Mouse (Mus musculus): ENCODE results near the gene Meltf. TPM values are rescaled to one million over a fixed set of nuclear protein-coding genes. Genes with fewer than 3 reads are reported as not detected.

The Meltf gene
- polyA plus RNA-seq, 1 experiment from 2014 or later = 4.8 TPM

DNA sequence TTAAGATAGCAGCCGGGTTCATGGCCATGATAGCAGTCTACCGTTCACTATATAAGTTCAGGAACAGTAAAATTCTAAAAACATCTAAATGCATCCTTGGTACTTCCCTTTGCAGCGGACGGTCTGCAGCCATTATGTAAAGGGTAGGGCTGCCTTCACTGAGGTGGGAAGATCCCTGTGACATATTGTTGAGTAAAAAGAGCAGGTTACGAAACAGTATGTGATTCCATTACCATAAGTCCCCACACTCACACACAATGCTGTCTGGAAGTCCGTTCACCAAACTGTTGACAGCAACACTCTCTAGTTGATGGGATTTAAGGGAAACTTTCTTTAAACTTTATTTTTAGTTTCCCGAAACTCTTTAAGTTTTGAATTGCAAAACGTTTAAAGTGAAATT, 24.6 kb downstream of the Meltf start:
- WGBS = 83% methylated on average over 8 of the region's 8 CpGs
- H3K9ac ChIP-seq (ENCODE audit: low read length) = no peak overlapping the region
- no peaks in the 10 kb centered on the region for H3K36me3 ChIP-seq (ENCODE audit: control insufficient read depth, insufficient read depth, low read length)
- peaks cover 4% of the 10 kb centered on the region; the same call in 1 of the 2 replicates for H3K9me3 ChIP-seq (replicated peaks; ENCODE audit: control insufficient read depth, low read length)
- no peak for ATAC-seq (ENCODE audit: insufficient read depth, low FRiP score)
- H3K27me3 ChIP-seq (ENCODE audit: control insufficient read depth, insufficient read depth, low read length) = no peaks in the 10 kb centered on the region; the same call in 1 of the 2 replicates
- H3K4me3 ChIP-seq (replicated peaks; ENCODE audit: low read length) = no peak overlapping the region
- no peaks in the 10 kb centered on the region for H3K4me1 ChIP-seq (ENCODE audit: control insufficient read depth, insufficient read depth, low read length)
- no peak overlapping the region for H3K4me2 ChIP-seq (ENCODE audit: low read depth, low read length)
- H3K27ac ChIP-seq (ENCODE audit: low read length) = no peak overlapping the region

DNA sequence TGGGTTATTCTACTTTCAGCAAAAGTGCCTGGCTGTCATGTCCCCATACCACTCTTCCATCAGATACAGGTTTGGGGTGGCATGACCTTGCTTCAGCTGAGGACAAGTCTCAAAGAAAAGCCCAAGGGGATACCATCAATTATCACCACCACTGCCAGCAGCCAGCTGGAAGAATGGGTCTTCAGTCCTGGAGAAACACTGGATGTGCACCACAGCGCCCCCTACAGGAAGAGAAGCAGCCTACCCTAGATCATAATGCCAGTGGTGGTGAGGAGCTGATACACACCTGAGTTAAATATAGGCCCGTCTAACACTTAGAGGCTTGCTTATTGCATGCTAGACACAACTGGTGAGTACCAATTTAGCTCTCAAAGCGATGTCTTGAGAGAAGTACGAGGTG, 26.7 kb downstream of the Meltf start:
- Histone ChIP-seq H3K4me3 (replicated peaks; ENCODE audit: low read length) (no peak overlapping the region), H3K9me3 (replicated peaks; ENCODE audit: control insufficient read depth, low read length) (no peaks in the 10 kb centered on the region; the same call in 1 of the 2 replicates), H3K4me1 (ENCODE audit: control insufficient read depth, insufficient read depth, low read length) (no peaks in the 10 kb centered on the region), H3K27ac (ENCODE audit: low read length) (no peak overlapping the region), H3K9ac (ENCODE audit: low read length) (no peak overlapping the region), H3K27me3 (ENCODE audit: control insufficient read depth, insufficient read depth, low read length) (no peaks in the 10 kb centered on the region; the same call in 1 of the 2 replicates), H3K36me3 (ENCODE audit: control insufficient read depth, insufficient read depth, low read length) (no peaks in the 10 kb centered on the region), H3K4me2 (ENCODE audit: low read depth, low read length) (no peak overlapping the region)
- 70% methylated on average over 4 of the region's 4 CpGs for WGBS
- no peak for ATAC-seq (ENCODE audit: insufficient read depth, low FRiP score)

DNA sequence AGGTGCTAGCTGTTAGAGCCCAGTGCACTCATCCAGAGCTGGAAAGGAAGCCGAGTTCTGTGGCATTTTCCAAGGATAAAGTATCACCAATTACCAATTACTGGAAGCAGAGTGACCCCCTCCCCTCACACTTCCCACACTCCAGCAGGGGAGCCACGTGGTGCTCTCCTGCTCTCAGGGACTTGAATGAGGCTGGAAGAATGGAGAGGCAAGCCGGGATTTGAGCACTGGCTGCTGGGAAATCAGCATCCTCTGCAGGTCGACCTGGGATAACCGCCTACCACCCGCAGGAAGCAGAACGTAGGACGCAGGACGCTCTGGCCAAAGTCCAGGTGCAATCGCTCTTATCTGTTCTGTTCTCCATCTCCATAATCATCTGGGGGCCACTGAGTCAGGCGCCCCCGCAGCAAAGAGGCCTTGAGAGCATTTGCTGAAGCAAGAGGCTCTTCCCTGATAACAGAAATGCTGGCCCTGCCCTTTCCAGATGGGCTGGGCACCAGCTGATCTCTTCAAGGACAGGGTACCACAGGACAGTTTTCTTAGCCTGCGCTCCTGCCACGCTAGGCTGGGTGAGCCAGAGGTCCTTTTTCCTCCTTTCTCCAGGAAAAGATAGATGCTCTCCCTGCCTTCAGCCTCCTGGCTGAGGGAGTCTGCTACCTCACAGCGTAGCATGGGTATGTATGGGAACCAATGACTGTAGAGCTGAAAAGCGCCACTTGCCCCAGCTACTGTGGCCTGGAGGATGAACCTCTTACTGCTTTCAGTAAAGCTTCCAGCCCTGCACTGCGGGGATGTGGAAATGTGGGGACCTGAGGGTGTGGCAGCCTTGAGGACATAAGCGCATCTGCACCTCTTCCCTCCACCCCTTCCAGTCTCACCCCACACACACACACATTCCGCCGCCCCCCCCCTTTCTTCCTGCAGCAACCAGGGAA, 27.5 kb downstream of the Meltf start:
- H3K9ac ChIP-seq (ENCODE audit: low read length) = no peak overlapping the region; the same call in 1 of the 2 replicates
- H3K9me3 ChIP-seq (replicated peaks; ENCODE audit: control insufficient read depth, low read length) = no peaks in the 10 kb centered on the region
- ATAC-seq (ENCODE audit: insufficient read depth, low FRiP score) = no peak
- no peaks in the 10 kb centered on the region for H3K4me1 ChIP-seq (ENCODE audit: control insufficient read depth, insufficient read depth, low read length)
- WGBS = 31% methylated on average over 20 of the region's 20 CpGs
- no peaks in the 10 kb centered on the region for H3K36me3 ChIP-seq (ENCODE audit: control insufficient read depth, insufficient read depth, low read length)
- H3K4me3 ChIP-seq (replicated peaks; ENCODE audit: low read length) = no peak overlapping the region
- H3K27me3 ChIP-seq (ENCODE audit: control insufficient read depth, insufficient read depth, low read length) = no peaks in the 10 kb centered on the region; the same call in 1 of the 2 replicates
- peak overlapping the region; percentile 54 for H3K4me2 ChIP-seq (ENCODE audit: low read depth, low read length)
- no peak overlapping the region for H3K27ac ChIP-seq (ENCODE audit: low read length)

DNA sequence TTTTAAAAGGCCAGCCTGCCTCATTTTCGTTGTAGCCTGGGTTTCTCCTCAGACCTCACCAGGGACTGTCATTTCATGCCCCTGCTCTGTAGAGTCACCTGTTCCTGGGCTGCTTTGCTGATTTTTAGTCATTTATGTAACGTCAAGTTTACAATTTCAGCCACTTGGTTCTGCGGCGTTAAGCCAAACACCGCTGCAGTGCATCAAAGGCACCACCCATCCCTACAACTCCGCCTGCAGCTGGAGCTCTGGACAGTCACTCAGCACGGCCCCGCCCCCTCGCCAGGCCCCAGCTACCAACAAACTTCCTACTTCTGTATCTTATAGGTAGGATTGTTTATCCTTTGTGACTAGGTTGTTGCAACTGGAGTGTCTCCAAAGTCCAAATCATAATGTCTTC, 28.3 kb downstream of the Meltf start:
- H3K9me3 ChIP-seq (replicated peaks; ENCODE audit: control insufficient read depth, low read length) = no peaks in the 10 kb centered on the region
- peak; percentile 68; the same call in 1 of the 2 replicates for ATAC-seq (ENCODE audit: insufficient read depth, low FRiP score)

DNA sequence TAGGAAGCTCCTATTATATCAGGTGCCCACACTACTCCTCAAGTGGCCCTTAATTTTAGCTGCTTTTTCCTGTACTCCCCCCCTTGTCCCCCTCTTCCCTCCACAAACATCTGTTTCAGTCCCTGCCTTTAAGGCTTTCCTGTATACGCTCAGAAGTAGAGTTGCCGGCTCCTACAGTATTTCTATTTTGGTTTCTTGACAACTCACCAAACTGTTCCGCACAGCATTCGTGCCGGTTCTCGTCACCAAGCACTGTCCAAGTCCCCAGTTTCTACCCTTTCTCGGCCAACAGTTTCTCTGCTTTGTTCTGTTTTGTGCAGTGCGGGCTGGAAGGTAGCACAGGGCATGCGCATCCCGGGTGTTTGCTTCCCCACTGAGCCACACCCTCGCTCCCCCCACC, 30.3 kb downstream of the Meltf start:
- 66% methylated on average over 11 of the region's 11 CpGs for WGBS
- no peak overlapping the region for H3K9ac ChIP-seq (ENCODE audit: low read length)
- no peak for ATAC-seq (ENCODE audit: insufficient read depth, low FRiP score)
- no peaks in the 10 kb centered on the region for H3K36me3 ChIP-seq (ENCODE audit: control insufficient read depth, insufficient read depth, low read length)
- H3K4me3 ChIP-seq (replicated peaks; ENCODE audit: low read length) = no peak overlapping the region
- H3K4me2 ChIP-seq (ENCODE audit: low read depth, low read length) = no peak overlapping the region
- no peaks in the 10 kb centered on the region; the same call in 1 of the 2 replicates for H3K27me3 ChIP-seq (ENCODE audit: control insufficient read depth, insufficient read depth, low read length)
- no peaks in the 10 kb centered on the region for H3K4me1 ChIP-seq (ENCODE audit: control insufficient read depth, insufficient read depth, low read length)
- no peak overlapping the region for H3K27ac ChIP-seq (ENCODE audit: low read length)
- H3K9me3 ChIP-seq (replicated peaks; ENCODE audit: control insufficient read depth, low read length) = no peaks in the 10 kb centered on the region

More for the DNA sequence above, 28.3 kb downstream of the Meltf start:
- Histone ChIP-seq H3K36me3 (ENCODE audit: control insufficient read depth, insufficient read depth, low read length) (no peaks in the 10 kb centered on the region), H3K27ac (ENCODE audit: low read length) (no peak overlapping the region), H3K4me1 (ENCODE audit: control insufficient read depth, insufficient read depth, low read length) (no peaks in the 10 kb centered on the region), H3K27me3 (ENCODE audit: control insufficient read depth, insufficient read depth, low read length) (no peaks in the 10 kb centered on the region; the same call in 1 of the 2 replicates), H3K4me3 (replicated peaks; ENCODE audit: low read length) (peak overlapping the region; percentile 27), H3K4me2 (ENCODE audit: low read depth, low read length) (peak overlapping the region; percentile 54), H3K9ac (ENCODE audit: low read length) (peak overlapping the region; percentile 19; the same call in 1 of the 2 replicates)
- 9% methylated on average over 9 of the region's 9 CpGs for whole genome bisulfite sequencing

DNA sequence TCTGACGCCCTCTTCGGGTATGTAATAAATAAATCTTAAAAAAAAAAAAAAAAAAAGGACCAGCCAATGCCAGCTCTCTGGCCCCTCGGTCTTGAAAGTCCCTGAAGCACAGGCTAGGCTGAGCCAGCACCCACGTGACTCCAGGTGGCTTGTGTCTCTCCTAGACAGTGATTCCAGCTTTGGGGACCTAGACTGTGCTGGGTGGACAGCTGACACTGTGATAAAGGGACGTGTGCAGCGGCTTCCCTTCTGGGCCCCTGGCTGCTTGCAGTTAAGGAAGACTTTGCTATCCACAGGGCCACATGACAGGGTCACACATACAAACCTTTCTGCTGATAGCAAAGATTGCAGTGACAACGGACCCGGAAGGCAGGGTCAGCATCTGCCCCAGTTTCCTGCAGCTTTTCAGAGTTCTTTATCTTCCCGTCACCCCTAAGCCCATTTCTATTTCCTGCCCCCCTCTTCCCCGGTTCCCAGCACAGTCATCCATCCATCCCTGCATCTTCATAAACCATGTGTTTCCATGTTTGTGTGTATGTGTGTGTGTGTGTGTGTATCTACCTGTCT, 31.8 kb downstream of the Meltf start:
- Histone ChIP-seq H3K27ac (ENCODE audit: low read length) (no peak overlapping the region), H3K36me3 (ENCODE audit: control insufficient read depth, insufficient read depth, low read length) (no peaks in the 10 kb centered on the region), H3K4me2 (ENCODE audit: low read depth, low read length) (no peak overlapping the region), H3K27me3 (ENCODE audit: control insufficient read depth, insufficient read depth, low read length) (no peaks in the 10 kb centered on the region; the same call in 1 of the 2 replicates), H3K4me1 (ENCODE audit: control insufficient read depth, insufficient read depth, low read length) (no peaks in the 10 kb centered on the region), H3K9ac (ENCODE audit: low read length) (no peak overlapping the region), H3K9me3 (replicated peaks; ENCODE audit: control insufficient read depth, low read length) (no peaks in the 10 kb centered on the region), H3K4me3 (replicated peaks; ENCODE audit: low read length) (no peak overlapping the region)
- WGBS = 45% methylated on average over 10 of the region's 10 CpGs
- no peak for ATAC-seq (ENCODE audit: insufficient read depth, low FRiP score)

DNA sequence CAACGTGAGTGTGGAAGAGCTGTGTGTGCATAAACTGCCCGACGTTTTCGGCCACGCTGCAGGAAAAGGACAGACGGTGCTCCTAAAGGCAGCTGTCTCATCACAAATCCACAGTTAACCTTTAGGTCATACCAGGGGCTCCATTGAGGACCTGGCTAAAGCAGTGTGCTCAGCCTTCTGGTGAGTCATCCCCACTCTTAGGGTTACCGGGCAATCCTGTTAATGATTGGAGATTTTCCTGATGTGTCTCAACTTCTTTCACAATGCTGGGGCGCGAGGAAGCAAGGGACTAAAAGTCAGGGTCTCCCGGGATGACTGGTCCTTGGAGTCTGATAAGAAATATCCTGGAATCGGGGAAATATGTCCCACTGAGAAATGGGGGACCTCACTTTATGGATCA, 39.2 kb downstream of the Meltf start:
- 0 out of 2 replicates have a peak, but pooled peaks cover 3% of the 10 kb centered on the region for H3K4me1 ChIP-seq (ENCODE audit: control insufficient read depth, insufficient read depth, low read length)
- H3K4me3 ChIP-seq (replicated peaks; ENCODE audit: low read length) = no peak overlapping the region
- peak; percentile 47; the same call in 1 of the 2 replicates for ATAC-seq (ENCODE audit: insufficient read depth, low FRiP score)
- H3K4me2 ChIP-seq (ENCODE audit: low read depth, low read length) = peak overlapping the region; percentile 55; the same call in 1 of the 2 replicates
- no peak overlapping the region for H3K27ac ChIP-seq (ENCODE audit: low read length)
- H3K9ac ChIP-seq (ENCODE audit: low read length) = peak overlapping the region; percentile 61
- H3K27me3 ChIP-seq (ENCODE audit: control insufficient read depth, insufficient read depth, low read length) = no peaks in the 10 kb centered on the region
- 56% methylated on average over 11 of the region's 11 CpGs for WGBS
- H3K9me3 ChIP-seq (replicated peaks; ENCODE audit: control insufficient read depth, low read length) = no peaks in the 10 kb centered on the region
- H3K36me3 ChIP-seq (ENCODE audit: control insufficient read depth, insufficient read depth, low read length) = no peaks in the 10 kb centered on the region

DNA sequence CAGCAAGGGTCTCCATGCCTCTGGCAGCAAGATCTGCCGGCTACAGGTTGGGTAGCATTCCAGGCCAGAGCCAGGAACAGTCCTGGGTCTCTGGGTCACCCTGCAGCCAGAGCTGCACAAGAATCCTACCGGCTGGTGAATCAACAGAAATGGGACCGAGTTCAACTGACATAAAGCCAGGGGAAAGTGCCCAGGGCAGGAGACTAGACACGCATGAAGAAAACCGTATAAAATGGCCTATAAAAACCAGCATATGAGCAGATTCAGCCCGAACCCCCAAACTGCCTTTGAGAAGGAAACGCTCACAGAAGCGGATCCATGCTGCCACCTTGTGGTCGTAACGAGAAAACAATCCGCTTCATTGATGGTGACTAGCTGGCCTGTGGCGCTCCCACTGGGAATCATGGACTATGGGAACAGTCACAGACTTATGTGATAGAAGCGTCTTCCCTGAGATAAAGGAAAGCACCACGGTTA, 39.7 kb downstream of the Meltf start:
- Histone ChIP-seq H3K9ac (ENCODE audit: low read length) (peak overlapping the region; percentile 61), H3K4me1 (ENCODE audit: control insufficient read depth, insufficient read depth, low read length) (0 out of 2 replicates have a peak, but pooled peaks cover 3% of the 10 kb centered on the region), H3K9me3 (replicated peaks; ENCODE audit: control insufficient read depth, low read length) (no peaks in the 10 kb centered on the region), H3K27ac (ENCODE audit: low read length) (no peak overlapping the region), H3K36me3 (ENCODE audit: control insufficient read depth, insufficient read depth, low read length) (no peaks in the 10 kb centered on the region), H3K27me3 (ENCODE audit: control insufficient read depth, insufficient read depth, low read length) (no peaks in the 10 kb centered on the region), H3K4me2 (ENCODE audit: low read depth, low read length) (peak overlapping the region; percentile 55), H3K4me3 (replicated peaks; ENCODE audit: low read length) (0 out of 2 replicates have a peak overlapping the region, but pooled peaks have one; percentile 17)
- WGBS = 3% methylated on average over 14 of the region's 14 CpGs
- ATAC-seq (ENCODE audit: insufficient read depth, low FRiP score) = no peak; the same call in 1 of the 2 replicates

DNA sequence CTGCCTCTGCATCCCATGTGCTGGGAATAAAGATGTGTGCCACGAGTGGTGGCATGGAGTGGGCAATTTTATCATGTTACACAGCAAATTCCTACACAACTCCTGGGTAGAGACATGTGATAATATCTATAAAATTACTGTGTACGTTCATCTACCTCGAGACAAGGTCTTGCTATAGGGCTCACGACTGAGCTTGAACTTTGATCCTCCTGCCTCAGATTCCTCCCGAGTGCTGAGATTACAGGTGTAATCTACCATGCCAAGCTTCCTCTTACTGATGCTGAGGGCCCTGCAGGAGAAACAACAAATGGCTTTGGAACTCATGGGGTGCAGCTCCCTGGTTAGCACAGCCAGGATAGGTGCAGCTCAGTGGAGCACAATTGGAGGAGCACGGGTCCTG, 45.8 kb downstream of the Meltf start:
- H3K27me3 ChIP-seq (ENCODE audit: control insufficient read depth, insufficient read depth, low read length) = no peaks in the 10 kb centered on the region
- 75% methylated on average over 6 of the region's 6 CpGs for WGBS

More for the DNA sequence above, 45.8 kb downstream of the Meltf start:
- no peaks in the 10 kb centered on the region for H3K9me3 ChIP-seq (replicated peaks; ENCODE audit: control insufficient read depth, low read length)
- H3K36me3 ChIP-seq (ENCODE audit: control insufficient read depth, insufficient read depth, low read length) = no peaks in the 10 kb centered on the region
- H3K4me3 ChIP-seq (replicated peaks; ENCODE audit: low read length) = no peak overlapping the region
- no peak overlapping the region for H3K4me2 ChIP-seq (ENCODE audit: low read depth, low read length)
- no peak overlapping the region for H3K9ac ChIP-seq (ENCODE audit: low read length)
- no peaks in the 10 kb centered on the region for H3K4me1 ChIP-seq (ENCODE audit: control insufficient read depth, insufficient read depth, low read length)
- ATAC-seq (ENCODE audit: insufficient read depth, low FRiP score) = no peak
- H3K27ac ChIP-seq (ENCODE audit: low read length) = no peak overlapping the region

All from stomach, embryonic 16.5 days (tissue).